Mouse (Mus musculus) embryo, embryonic 9.5 days (tissue): Measurements from ENCODE around the gene Kdm4b.

Experiments
- DNase-seq: peaks from one replicate; pipeline ENCODE4 v3.0.0-alpha.2; 2017; ENCODE audit errors: extremely low spot score

The Kdm4b gene

GRCm38 (mm10) chr17:56439731-56440460, 114.0 kb downstream of the Kdm4b start:
- DNase-seq: no peak

DNA sequence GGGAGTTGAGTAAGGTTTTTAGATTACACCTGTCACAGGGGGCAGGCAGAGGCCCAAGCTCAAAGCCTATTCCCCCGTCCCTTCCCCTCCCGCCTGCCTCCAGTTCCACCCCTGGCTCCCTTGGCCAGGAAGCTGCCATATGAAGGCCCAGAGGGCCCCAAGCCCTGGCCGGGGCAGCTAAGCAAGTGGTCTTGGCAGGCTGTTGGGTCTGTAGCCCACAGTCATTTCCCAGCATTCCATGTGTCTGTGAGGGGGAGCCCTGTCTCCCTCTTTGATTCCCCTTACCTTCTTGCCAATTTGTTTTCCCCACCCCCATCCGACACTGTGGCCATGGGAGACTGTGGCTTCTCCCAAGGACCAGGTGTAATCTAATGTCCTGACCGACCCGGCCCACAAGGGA, 116.5 kb downstream of the Kdm4b start:
- no peak for DNase-seq

GRCm38 (mm10) chr17:56443341-56443795, 117.5 kb downstream of the Kdm4b start:
- no peak for DNase-seq

- no peak for DNase-seq
Observed at GRCm38 (mm10) chr17:56444771-56445170, 118.9 kb downstream of the Kdm4b start.

- no peak for DNase-seq
Observed at GRCm38 (mm10) chr17:56445397-56445796, 119.5 kb downstream of the Kdm4b start.

DNA sequence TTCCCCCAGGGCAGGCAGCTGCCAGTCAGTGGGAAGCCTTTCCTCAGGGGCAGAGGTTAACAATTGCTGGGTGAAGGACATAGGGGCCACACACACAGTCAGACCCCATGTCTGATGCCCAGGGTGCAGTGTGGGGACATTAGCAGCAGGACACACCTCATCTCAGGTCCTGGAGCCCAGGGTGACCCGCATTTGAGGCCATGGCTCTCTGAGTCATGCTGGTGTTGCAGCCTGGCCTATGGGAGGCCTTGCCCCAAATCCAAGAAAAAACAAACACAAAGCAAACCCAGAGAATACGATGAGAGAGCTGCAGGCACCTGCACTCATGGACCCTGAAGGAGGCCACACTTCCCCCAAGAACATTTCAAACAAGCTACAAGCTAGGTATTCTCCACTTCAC, 121.9 kb downstream of the Kdm4b start:
- no peak for DNase-seq
